ENCODE assay signal across 11 mouse cellular contexts in genomic region chr2:65294092-65294491, GRCm38 (mm10). TPM values are rescaled to one million over a fixed set of nuclear protein-coding genes. Genes with fewer than 3 reads are reported as not detected.
A peak's percentile ranks its signal among the peaks of the same experiment; 100 is the strongest.
DNase-seq lines count a peak whose midpoint lies in the region; TF ChIP-seq lines count a peak whose summit lies in the region.
"Had no signal": no experiment of that assay in that cellular context is flagged by ENCODE, and none has a peak within 500 bp of the region (broad histone marks: within the 10 kb centered on the region; RNA-seq: fewer than 3 reads in every experiment).

No protein-coding gene starts in this region.

- H3K36me3 ChIP-seq in liver, adult 2 months (ENCODE audit: control insufficient read depth, insufficient read depth, low read length), result no peaks in the 10 kb centered on the region
- H3K36me3 ChIP-seq: forebrain, embryonic 10.5 days; hindbrain, embryonic 10.5 days had no signal

- H3K4me1 ChIP-seq in liver, adult 2 months (ENCODE audit: control insufficient read depth, insufficient read depth, low read length), result 0 out of 2 replicates have a peak, but pooled peaks cover 2% of the 10 kb centered on the region
- H3K4me1 ChIP-seq: megakaryocyte, embryonic 14.5 days had no signal

- TF ChIP-seq POLR2A in liver, adult 2 months (IDR thresholded peaks at IDR 0.05; ENCODE audit: extremely low read depth, insufficient read depth, low read length), result no peak

- H3K27me3 ChIP-seq in liver, adult 2 months (ENCODE audit: control insufficient read depth, insufficient read depth, low read length), result no peaks in the 10 kb centered on the region
- H3K27me3 ChIP-seq: megakaryocyte, embryonic 14.5 days had no signal

- peak; percentile 70 to 83 for DNase-seq in adrenal gland, adult (ENCODE audit: inconsistent age in 2 of 2, low spot score in 1 of 2)
- no peak for DNase-seq in adrenal gland, postnatal 4 days (ENCODE audit: low spot score in 2 of 2)
- peak; percentile 36 for DNase-seq in liver, adult 2 months (ENCODE audit: extremely low read depth, low read depth, low spot score)
- no peak for DNase-seq in liver
- peak; percentile 28 for DNase-seq in gastrocnemius, postnatal 14 days
- peak; percentile 58 for DNase-seq in kidney, postnatal 14 days
- no peak for DNase-seq in frontal cortex, postnatal 36 days (ENCODE audit: low spot score in 2 of 2)
- DNase-seq in retina, embryonic 14.5 days (ENCODE audit: low spot score), result no peak

- WGBS in liver, adult 2 months, result 62% methylated on average over 8 of the region's 8 CpGs

- TF ChIP-seq CTCF in liver, adult 2 months (IDR thresholded peaks at IDR 0.05; ENCODE audit: low read depth, low read length), result no peak

- no peak overlapping the region for H3K4me3 ChIP-seq in liver, adult 2 months (ENCODE audit: insufficient read depth, low read depth, low read length)
- H3K4me3 ChIP-seq: forebrain, embryonic 10.5 days; hindbrain, embryonic 10.5 days; megakaryocyte, embryonic 14.5 days had no signal

- H3K9ac ChIP-seq in liver, adult 2 months (ENCODE audit: low read depth, low read length), result no peak overlapping the region

- intact Hi-C loops in gastrocnemius, postnatal 14 days (cut with DNase I; ENCODE audit: low total_unique reads), result loop anchor here (10.0 kb wide), 1 partner anchor 49 kb away; no protein-coding TSS in a partner anchor

- no peak overlapping the region for H3K27ac ChIP-seq in liver, adult 2 months (replicated peaks; ENCODE audit: insufficient read depth, low read depth, low read length)
- H3K27ac ChIP-seq: forebrain, embryonic 10.5 days; hindbrain, embryonic 10.5 days had no signal

- no peaks in the 10 kb centered on the region for H3K79me2 ChIP-seq in liver, adult 2 months (ENCODE audit: control insufficient read depth, insufficient read depth, low read length)

RNA-seq across cellular contexts. Expression of gene Cobll1, which starts 54.9 kb away (rescaled TPM):
- 100 to 1,000 TPM; 148 to 149 TPM for total RNA-seq in adrenal gland, postnatal 4 days (2021)
- 13.6 and 16.0 TPM in 2 replicates for total RNA-seq in liver, adult 2 months (2014; rRNA removed)
- polyA plus RNA-seq in liver, adult 2 months (2012; rRNA removed), result 9.4 and 10.0 TPM in 2 replicates
- 1 to 10 TPM; 6.3 to 6.4 TPM for total RNA-seq in gastrocnemius, postnatal 14 days (2021)

Comparison
In these comparisons a context has a peak if more than half of its experiments do, and no peak if none do; other contexts are left out.
1. DNase-seq: peak in adrenal gland, adult (2 of 2), liver, adult 2 months (single experiment), gastrocnemius, postnatal 14 days (single experiment) and kidney, postnatal 14 days (single experiment); none in adrenal gland, postnatal 4 days (0 of 2), liver (single experiment), frontal cortex, postnatal 36 days (0 of 2) and retina, embryonic 14.5 days (single experiment).